Mouse (Mus musculus): ENCODE results near the gene Nsun7. TPM values are rescaled to one million over a fixed set of nuclear protein-coding genes. Genes with fewer than 3 reads are reported as not detected.
"Not testable (repeated sequence)": the region's sequence is repeated elsewhere in the genome, so short reads cannot be mapped to it uniquely, and the experiment has no call there.

Nsun7 gene
- polyA plus RNA-seq, 1 experiment from 2014 or later: 1.8 TPM

GRCm38 (mm10) chr5:66244043-66244660 is 15.5 kb upstream of the Nsun7 start:
- Histone ChIP-seq H3K27me3 (no peaks in the 10 kb centered on the region), H3K4me1 (0 out of 2 replicates have a peak, but pooled peaks cover 3% of the 10 kb centered on the region), H3K4me2 (replicated peaks) (no peak overlapping the region), H3K27ac (replicated peaks) (no peak overlapping the region), H3K9ac (no peak overlapping the region), H3K4me3 (replicated peaks) (no peak overlapping the region), H3K9me3 (replicated peaks) (no peaks in the 10 kb centered on the region), H3K36me3 (no peaks in the 10 kb centered on the region)
- WGBS: 56% methylated on average over 6 of the region's 6 CpGs
- no peak for ATAC-seq (ENCODE audit: insufficient number of reproducible peaks, low FRiP score, low TSS enrichment, low read depth)

GRCm38 (mm10) chr5:66245958-66246497 is 13.7 kb upstream of the Nsun7 start:
- Histone ChIP-seq H3K27me3 (no peaks in the 10 kb centered on the region), H3K36me3 (no peaks in the 10 kb centered on the region), H3K9ac (no peak overlapping the region), H3K4me3 (replicated peaks) (no peak overlapping the region), H3K4me2 (replicated peaks) (no peak overlapping the region), H3K9me3 (replicated peaks) (no peaks in the 10 kb centered on the region), H3K27ac (replicated peaks) (no peak overlapping the region), H3K4me1 (0 out of 2 replicates have a peak, but pooled peaks cover 3% of the 10 kb centered on the region)
- ATAC-seq (ENCODE audit: insufficient number of reproducible peaks, low FRiP score, low TSS enrichment, low read depth): no peak
- WGBS: 84% methylated on average over 9 of the region's 10 CpGs

GRCm38 (mm10) chr5:66253219-66253618 is 6.5 kb upstream of the Nsun7 start:
- H3K27ac ChIP-seq (replicated peaks): no peak overlapping the region
- no peak overlapping the region for H3K4me3 ChIP-seq (replicated peaks)
- ATAC-seq (ENCODE audit: insufficient number of reproducible peaks, low FRiP score, low TSS enrichment, low read depth): no peak
- no peak overlapping the region for H3K9ac ChIP-seq
- H3K9me3 ChIP-seq (replicated peaks): no peaks in the 10 kb centered on the region
- H3K36me3 ChIP-seq: no peaks in the 10 kb centered on the region
- no peak overlapping the region for H3K4me2 ChIP-seq (replicated peaks)
- no peaks in the 10 kb centered on the region for H3K27me3 ChIP-seq
- no peaks in the 10 kb centered on the region for H3K4me1 ChIP-seq
- WGBS: 60% methylated on average over 5 of the region's 5 CpGs

- no peak for ATAC-seq (ENCODE audit: insufficient number of reproducible peaks, low FRiP score, low TSS enrichment, low read depth)
- Histone ChIP-seq H3K27me3 (no peaks in the 10 kb centered on the region), H3K9ac (no peak overlapping the region), H3K9me3 (replicated peaks) (no peaks in the 10 kb centered on the region), H3K4me1 (peaks cover 6% of the 10 kb centered on the region), H3K4me3 (replicated peaks) (no peak overlapping the region), H3K4me2 (replicated peaks) (no peak overlapping the region), H3K36me3 (no peaks in the 10 kb centered on the region), H3K27ac (replicated peaks) (no peak overlapping the region)
- 83% methylated on average over 10 of the region's 10 CpGs for WGBS
These were observed 4.7 kb upstream of the Nsun7 start for GRCm38 (mm10) chr5:66255044-66255443.

- Histone ChIP-seq H3K36me3 (no peaks in the 10 kb centered on the region), H3K4me2 (replicated peaks) (no peak overlapping the region), H3K4me1 (peaks cover 6% of the 10 kb centered on the region), H3K27ac (replicated peaks) (no peak overlapping the region), H3K4me3 (replicated peaks) (no peak overlapping the region), H3K9ac (no peak overlapping the region), H3K27me3 (no peaks in the 10 kb centered on the region), H3K9me3 (replicated peaks) (no peaks in the 10 kb centered on the region)
- WGBS: 56% methylated on average over 2 of the region's 2 CpGs
- no peak for ATAC-seq (ENCODE audit: insufficient number of reproducible peaks, low FRiP score, low TSS enrichment, low read depth)
These were observed 697 bp upstream of the Nsun7 start for GRCm38 (mm10) chr5:66259000-66259399.

- not testable (repeated sequence) for H3K9me3 ChIP-seq (replicated peaks); H3K36me3 ChIP-seq; H3K27ac ChIP-seq (replicated peaks); ATAC-seq (ENCODE audit: insufficient number of reproducible peaks, low FRiP score, low TSS enrichment, low read depth); H3K4me1 ChIP-seq; H3K27me3 ChIP-seq
- 5% methylated on average over 5 of the region's 5 CpGs for WGBS
- peak overlapping the region; percentile 58 for H3K4me3 ChIP-seq (replicated peaks)
- H3K4me2 ChIP-seq (replicated peaks): peak overlapping the region; percentile 95
- H3K9ac ChIP-seq: peak overlapping the region; percentile 41
These were observed 304 bp upstream of the Nsun7 start for GRCm38 (mm10) chr5:66259431-66259755.

- Histone ChIP-seq H3K27ac (replicated peaks) (no peak overlapping the region), H3K4me1 (peaks cover 6% of the 10 kb centered on the region), H3K4me2 (replicated peaks) (no peak overlapping the region), H3K9ac (no peak overlapping the region), H3K36me3 (no peaks in the 10 kb centered on the region), H3K4me3 (replicated peaks) (no peak overlapping the region), H3K9me3 (replicated peaks) (no peaks in the 10 kb centered on the region), H3K27me3 (no peaks in the 10 kb centered on the region)
- WGBS: 85% methylated on average over 2 of the region's 2 CpGs
- no peak for ATAC-seq (ENCODE audit: insufficient number of reproducible peaks, low FRiP score, low TSS enrichment, low read depth)
These were observed 2.8 kb downstream of the Nsun7 start for GRCm38 (mm10) chr5:66262475-66262874.

- no peak for ATAC-seq (ENCODE audit: insufficient number of reproducible peaks, low FRiP score, low TSS enrichment, low read depth)
- no peaks in the 10 kb centered on the region for H3K36me3 ChIP-seq
- WGBS: 33% methylated on average over 4 of the region's 4 CpGs
- no peak overlapping the region for H3K4me3 ChIP-seq (replicated peaks)
- no peak overlapping the region for H3K4me2 ChIP-seq (replicated peaks)
- peaks cover 6% of the 10 kb centered on the region for H3K4me1 ChIP-seq
- no peaks in the 10 kb centered on the region for H3K9me3 ChIP-seq (replicated peaks)
- no peaks in the 10 kb centered on the region for H3K27me3 ChIP-seq
- no peak overlapping the region for H3K27ac ChIP-seq (replicated peaks)
- H3K9ac ChIP-seq: no peak overlapping the region
These were observed 3.7 kb downstream of the Nsun7 start for GRCm38 (mm10) chr5:66263398-66263797.

- no peak for ATAC-seq (ENCODE audit: insufficient number of reproducible peaks, low FRiP score, low TSS enrichment, low read depth)
- H3K36me3 ChIP-seq: no peaks in the 10 kb centered on the region
- no peaks in the 10 kb centered on the region for H3K4me1 ChIP-seq
- 29% methylated on average over 7 of the region's 7 CpGs for WGBS
- H3K9ac ChIP-seq: no peak overlapping the region
- no peak overlapping the region for H3K4me3 ChIP-seq (replicated peaks)
- H3K27me3 ChIP-seq: no peaks in the 10 kb centered on the region
- no peaks in the 10 kb centered on the region for H3K9me3 ChIP-seq (replicated peaks)
- no peak overlapping the region for H3K4me2 ChIP-seq (replicated peaks)
- no peak overlapping the region for H3K27ac ChIP-seq (replicated peaks)
These were observed 9.9 kb downstream of the Nsun7 start for GRCm38 (mm10) chr5:66269616-66270015.

GRCm38 (mm10) chr5:66271141-66271540 is 11.4 kb downstream of the Nsun7 start:
- ATAC-seq (ENCODE audit: insufficient number of reproducible peaks, low FRiP score, low TSS enrichment, low read depth): no peak
- Histone ChIP-seq H3K36me3 (no peaks in the 10 kb centered on the region), H3K9ac (no peak overlapping the region), H3K4me2 (replicated peaks) (no peak overlapping the region), H3K4me1 (no peaks in the 10 kb centered on the region), H3K27me3 (no peaks in the 10 kb centered on the region), H3K9me3 (replicated peaks) (no peaks in the 10 kb centered on the region), H3K4me3 (replicated peaks) (no peak overlapping the region), H3K27ac (replicated peaks) (no peak overlapping the region)
- 49% methylated on average over 2 of the region's 2 CpGs for WGBS

GRCm38 (mm10) chr5:66274417-66274816 is 14.7 kb downstream of the Nsun7 start:
- Histone ChIP-seq H3K4me1 (no peaks in the 10 kb centered on the region), H3K27ac (replicated peaks) (no peak overlapping the region), H3K9ac (no peak overlapping the region), H3K27me3 (no peaks in the 10 kb centered on the region; the same call in 1 of the 2 replicates), H3K9me3 (replicated peaks) (no peaks in the 10 kb centered on the region), H3K4me2 (replicated peaks) (no peak overlapping the region), H3K4me3 (replicated peaks) (no peak overlapping the region), H3K36me3 (no peaks in the 10 kb centered on the region)
- no peak for ATAC-seq (ENCODE audit: insufficient number of reproducible peaks, low FRiP score, low TSS enrichment, low read depth)
- WGBS: 45% methylated on average over 3 of the region's 3 CpGs

GRCm38 (mm10) chr5:66279650-66280049 is 20.0 kb downstream of the Nsun7 start:
- H3K27me3 ChIP-seq: no peaks in the 10 kb centered on the region; the same call in 1 of the 2 replicates

More at GRCm38 (mm10) chr5:66279650-66280049, 20.0 kb downstream of the Nsun7 start:
- Histone ChIP-seq H3K4me3 (replicated peaks) (no peak overlapping the region), H3K36me3 (no peaks in the 10 kb centered on the region), H3K9ac (no peak overlapping the region), H3K27ac (replicated peaks) (no peak overlapping the region), H3K4me2 (replicated peaks) (no peak overlapping the region), H3K9me3 (replicated peaks) (no peaks in the 10 kb centered on the region), H3K4me1 (no peaks in the 10 kb centered on the region)
- ATAC-seq (ENCODE audit: insufficient number of reproducible peaks, low FRiP score, low TSS enrichment, low read depth): no peak
- 77% methylated on average over 2 of the region's 2 CpGs for WGBS
